Mouse (Mus musculus): Measurements from ENCODE around the gene Clcf1.
A peak's percentile ranks its signal among the peaks of the same experiment; 100 is the strongest.

Clcf1 gene

DNA sequence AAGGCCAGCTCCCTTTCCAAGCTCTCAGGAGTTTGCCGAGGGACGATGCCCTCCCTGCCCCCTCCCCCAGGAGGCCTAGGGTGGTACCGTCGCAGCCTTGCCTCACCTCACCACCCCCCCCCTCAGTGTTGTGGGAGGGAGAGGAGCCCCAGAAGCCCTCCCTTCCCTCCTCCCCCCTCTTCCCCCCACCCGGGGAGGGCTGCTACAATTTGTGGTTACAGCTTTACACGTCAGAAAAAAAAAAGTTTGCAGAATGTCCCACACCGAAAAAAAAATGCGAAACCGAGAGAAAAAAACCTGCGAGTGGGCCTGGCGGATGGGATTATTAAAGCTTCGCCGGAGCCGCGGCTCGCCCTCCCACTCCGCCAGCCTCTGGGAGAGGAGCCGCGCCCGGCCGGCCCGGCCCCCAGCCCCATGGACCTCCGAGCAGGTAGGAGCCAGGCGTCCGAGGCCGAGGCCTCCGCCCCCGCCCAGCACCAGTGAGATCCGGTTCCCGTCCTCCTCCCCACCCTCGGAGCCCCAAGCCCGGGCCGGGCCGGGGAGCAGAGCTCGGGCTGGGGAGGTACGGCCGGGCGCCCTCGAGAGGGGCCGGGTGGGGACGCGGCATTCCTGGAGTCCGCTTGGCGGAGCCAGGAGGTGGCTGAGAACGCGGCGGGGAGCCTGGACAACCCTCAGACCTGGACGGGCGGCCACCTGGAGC lies at the start of gene Clcf1, which contains the start of gene AC109138.7:
Clcf1 (plus strand) TSS at position 168 of the 700 bp plus-strand sequence.
AC109138.7 (plus strand) TSS at position 287 of the 700 bp plus-strand sequence.
- DNase-seq (ENCODE audit: low read depth, low spot score): peak; percentile 89

- DNase-seq (ENCODE audit: low read depth, low spot score): no peak
These were observed 49.3 kb upstream of the Clcf1 start for GRCm38 (mm10) chr19:4164721-4165120.

DNA sequence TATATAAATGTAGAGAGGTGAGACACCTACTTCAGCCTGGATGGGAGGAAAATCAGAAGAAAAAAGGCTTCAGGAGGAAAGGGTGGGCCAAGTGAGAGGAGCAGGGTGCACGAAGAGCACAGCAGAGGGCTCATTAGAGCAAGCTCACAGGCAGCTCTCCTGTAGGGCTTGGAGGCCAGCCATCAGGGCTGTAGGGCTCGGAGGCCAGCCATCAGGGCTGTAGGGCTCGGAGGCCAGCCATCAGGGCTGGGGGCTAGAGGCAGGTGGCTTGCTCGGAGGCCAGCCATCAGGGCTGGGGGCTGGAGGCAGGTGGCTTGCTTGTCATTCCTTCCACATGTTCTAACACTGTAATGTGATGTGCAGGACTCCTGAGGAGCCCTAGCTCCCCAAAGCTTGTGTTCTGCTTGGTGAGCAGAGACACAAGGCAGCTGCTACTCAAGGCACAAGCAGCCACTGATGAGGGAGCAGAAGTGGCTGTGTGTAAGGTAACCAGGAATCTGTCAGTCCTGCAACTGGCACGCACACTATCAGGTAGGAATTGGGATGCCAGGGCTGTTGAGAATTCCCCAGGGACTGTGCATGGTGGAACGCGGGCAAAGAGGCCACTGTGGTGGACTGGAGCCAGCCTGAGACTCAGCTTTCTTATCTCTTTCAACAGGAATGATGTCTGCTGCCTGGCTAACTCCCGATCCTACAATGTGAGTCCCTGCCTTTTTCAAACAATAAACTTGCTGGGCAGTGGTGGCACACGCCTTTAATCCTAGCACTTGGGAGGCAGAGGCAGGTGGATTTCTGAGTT lies 47.2 kb upstream of the Clcf1 start:
- no peak for DNase-seq (ENCODE audit: low read depth, low spot score)

DNA sequence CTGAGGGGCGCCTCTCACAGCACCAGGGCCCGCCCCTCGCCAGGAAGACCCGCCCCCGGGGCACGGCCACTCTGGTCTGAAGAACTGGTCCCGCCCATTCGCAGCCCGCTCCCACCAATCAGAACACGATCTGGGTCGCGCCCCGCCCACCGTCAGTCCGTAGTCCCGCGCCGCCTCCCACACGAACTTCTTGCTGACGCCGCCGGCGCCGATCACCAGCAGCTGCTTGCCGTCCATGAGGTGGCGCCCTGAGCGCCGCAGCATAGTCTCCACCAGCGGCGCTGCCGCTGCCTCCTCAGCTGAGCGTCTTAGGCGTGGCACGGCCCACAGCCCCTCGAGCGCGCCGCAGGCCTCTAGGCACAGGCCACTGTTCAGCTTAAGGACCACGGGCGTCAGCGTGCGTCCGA lies 44.7 kb upstream of the Clcf1 start:
- peak; percentile 98 for DNase-seq (ENCODE audit: low read depth, low spot score)

DNA sequence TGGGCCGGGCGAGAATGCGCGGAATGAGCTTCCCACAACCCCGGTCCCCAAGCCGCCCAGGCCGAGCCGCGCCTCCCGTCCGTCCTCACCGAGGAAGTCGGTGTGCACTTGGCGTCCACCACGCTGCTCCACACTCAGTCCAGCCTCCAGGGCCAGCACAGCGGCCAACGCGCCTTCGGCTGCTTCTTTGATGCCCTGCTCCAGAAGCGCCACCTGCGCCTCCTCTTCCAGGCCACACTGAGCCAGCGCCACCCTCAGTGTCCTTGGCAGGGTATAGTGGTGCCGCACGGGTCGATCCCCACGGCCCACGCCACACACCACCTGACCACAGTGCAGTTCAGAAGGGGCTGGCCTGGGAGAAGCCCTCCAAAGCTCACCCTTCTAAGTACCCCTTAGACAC lies 44.2 kb upstream of the Clcf1 start:
- DNase-seq (ENCODE audit: low read depth, low spot score): no peak

DNA sequence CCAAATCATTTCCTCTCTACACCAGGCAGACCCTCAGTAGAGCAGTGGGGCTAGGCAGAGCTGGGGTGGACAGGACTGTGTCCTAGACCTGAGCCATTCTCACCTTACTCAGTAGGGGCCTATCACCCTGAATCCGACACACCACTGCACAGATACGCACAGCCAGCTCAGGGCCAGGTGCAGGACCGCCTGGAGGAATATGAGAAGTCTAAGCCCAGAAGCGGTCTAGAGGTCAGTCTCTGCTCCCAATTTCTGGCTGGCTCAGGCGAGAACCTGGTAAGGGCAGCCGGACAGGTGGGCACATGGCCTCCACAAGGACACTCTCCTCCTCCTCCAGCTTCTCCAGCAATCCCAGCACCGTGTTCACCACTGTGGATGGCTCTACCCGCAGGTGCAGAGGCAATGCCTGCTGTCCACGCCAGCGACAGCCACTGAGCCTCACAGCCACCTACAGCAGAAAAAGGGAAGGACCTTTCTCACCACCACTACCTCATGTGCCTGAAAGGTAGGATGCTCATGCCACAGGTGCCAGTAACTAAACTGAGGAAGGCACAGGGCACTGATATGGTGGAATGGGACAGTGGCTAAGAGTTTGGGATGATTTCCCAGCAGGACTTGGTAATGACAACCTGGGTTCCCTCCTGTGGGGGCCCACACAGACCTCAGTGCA lies 43.2 kb upstream of the Clcf1 start:
- no peak for DNase-seq (ENCODE audit: low read depth, low spot score)

GRCm38 (mm10) chr19:4171393-4172290 lies 42.4 kb upstream of the Clcf1 start:
- DNase-seq (ENCODE audit: low read depth, low spot score): no peak

- no peak for DNase-seq (ENCODE audit: low read depth, low spot score)
These were observed 41.1 kb upstream of the Clcf1 start for GRCm38 (mm10) chr19:4172925-4173324.

GRCm38 (mm10) chr19:4175368-4175947 lies 38.6 kb upstream of the Clcf1 start, which contains the start of gene Carns1:
Gene Carns1, minus strand, starts transcription at chr19:4175479.
- no peak for DNase-seq (ENCODE audit: low read depth, low spot score)

DNA sequence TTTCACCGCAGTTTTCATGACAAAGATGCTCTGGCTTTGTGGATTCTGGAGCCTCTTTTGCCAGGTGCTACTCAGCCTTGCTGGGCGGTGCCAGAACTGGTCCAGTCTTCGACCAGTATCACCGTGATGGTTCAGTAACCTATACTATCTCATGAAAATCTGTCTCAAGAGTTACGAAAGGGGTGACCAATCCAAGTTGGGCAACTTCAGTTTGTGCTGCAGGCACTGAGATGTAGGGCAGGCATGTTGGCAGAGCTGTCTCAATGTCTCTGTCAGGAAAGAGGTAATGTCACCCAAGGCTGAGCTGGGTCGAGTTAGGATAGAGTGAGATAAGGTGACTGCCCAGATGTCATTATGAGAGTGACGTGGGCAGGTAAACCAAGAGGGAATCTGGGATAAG lies 33.6 kb upstream of the Clcf1 start:
- no peak for DNase-seq (ENCODE audit: low read depth, low spot score)

GRCm38 (mm10) chr19:4181892-4182291 lies 32.1 kb upstream of the Clcf1 start:
- DNase-seq (ENCODE audit: low read depth, low spot score): peak; percentile 51

- DNase-seq (ENCODE audit: low read depth, low spot score): no peak
These were observed 30.3 kb upstream of the Clcf1 start for GRCm38 (mm10) chr19:4183689-4184088.

DNA sequence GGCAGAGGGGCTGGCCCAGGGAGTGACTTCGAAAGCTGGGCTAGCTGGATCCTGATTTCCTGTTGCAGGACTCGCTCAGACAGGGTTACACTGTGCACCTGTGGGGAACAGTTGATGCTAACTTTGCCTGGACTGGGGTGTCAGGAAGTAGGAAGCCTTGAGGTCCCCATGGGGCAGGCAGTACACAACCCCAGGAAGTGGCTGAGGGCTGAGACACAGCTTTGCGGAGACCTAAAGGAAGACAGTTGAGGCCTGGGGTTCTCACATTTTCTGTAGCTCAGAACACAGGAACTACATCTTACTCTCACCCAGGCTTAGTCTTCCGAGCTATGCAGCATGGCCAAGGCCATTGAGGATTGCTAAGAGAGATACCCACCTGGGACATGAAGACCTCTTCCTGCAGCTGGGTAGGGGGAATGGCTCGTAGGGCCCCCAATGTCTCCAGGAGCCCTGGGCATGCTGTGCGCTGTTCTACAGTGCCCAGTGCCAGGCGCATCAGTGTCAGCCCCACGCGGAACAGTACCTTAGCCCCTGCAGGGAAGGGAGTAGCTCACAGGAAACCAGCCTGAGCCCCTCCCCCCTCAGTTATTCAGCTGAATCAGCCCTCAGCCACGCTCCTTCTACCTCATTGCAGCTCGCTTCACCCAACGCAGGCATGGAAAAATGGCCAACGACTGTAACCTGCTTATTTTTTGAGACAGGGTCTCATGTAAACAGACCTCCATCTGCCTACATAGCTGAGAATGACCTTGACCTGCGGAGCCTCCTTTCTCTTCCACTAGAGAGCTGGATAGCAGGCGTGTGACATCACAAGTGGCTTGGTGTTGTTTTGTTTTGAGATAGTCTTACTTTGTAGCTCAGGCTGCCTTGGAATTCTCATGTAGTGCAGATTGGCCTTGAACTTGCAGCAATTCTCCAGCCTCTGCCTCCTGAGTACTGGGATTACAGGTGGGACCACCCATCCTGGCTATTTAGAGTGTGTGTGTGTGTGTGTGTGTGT lies 28.8 kb upstream of the Clcf1 start:
- no peak for DNase-seq (ENCODE audit: low read depth, low spot score)

DNA sequence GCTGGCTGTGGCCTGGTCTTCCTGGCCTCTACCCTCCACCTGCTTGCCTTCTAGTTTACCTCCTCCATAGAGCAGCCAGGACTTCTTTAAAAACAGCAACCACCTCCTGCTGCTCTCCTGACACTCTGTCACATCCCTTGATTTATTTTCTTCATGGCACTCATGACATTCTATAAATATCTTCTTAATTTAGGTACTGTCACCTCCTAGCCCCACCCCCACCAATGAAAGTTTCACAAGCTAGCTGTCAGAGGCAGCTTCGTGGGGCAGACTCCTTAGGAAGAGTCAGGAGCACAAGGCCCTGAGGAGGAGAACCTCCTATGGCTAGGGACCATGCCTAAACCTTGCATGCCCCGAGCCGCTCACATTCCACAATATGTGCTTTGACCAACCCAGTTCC lies 26.7 kb upstream of the Clcf1 start:
- no peak for DNase-seq (ENCODE audit: low read depth, low spot score)

GRCm38 (mm10) chr19:4189051-4189620 lies 24.9 kb upstream of the Clcf1 start:
- no peak for DNase-seq (ENCODE audit: low read depth, low spot score)

DNA sequence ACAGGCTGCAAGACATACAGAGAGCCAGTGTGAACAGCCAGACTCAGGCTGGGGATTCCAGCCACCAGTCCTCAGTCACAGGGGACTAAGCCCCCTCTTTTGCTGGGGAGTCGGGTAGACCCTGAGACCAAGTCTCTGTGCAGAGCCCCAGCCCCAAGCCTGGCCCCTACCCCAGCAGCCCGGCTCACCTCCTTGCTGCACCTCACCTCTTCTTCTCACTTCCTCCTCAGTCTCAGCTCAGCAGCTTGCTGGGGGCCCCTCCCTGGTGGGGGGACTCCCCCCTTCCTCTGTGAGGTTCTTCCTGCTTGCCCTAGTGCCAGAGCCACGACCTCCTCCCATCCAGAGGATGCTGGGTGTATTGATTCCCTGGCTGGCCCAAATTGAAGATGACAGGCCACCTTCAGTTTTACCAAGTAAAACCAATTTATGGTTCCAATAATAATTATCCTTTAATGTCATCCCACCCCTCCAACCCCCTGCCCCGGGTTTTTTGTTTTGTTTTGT lies 23.2 kb upstream of the Clcf1 start, which contains the start of gene Tbc1d10c:
Tbc1d10c (minus strand) TSS at position 454 of the 504 bp plus-strand sequence.
- DNase-seq (ENCODE audit: low read depth, low spot score): no peak

- peak; percentile 94 for DNase-seq (ENCODE audit: low read depth, low spot score)
These were observed 22.3 kb upstream of the Clcf1 start, which contains the start of gene Ppp1ca for GRCm38 (mm10) chr19:4191528-4192250. Gene Ppp1ca, plus strand, starts transcription at chr19:4192065.
